Mouse (Mus musculus) heart, postnatal 25 days (tissue): ENCODE results near the gene Mpc1. TPM values are rescaled to one million over a fixed set of nuclear protein-coding genes. Genes with fewer than 3 reads are reported as not detected.
"Not testable (repeated sequence)": the region's sequence is repeated elsewhere in the genome, so short reads cannot be mapped to it uniquely, and the experiment has no call there.

Source experiments
- DNase-seq: peaks from one replicate; pipeline ENCODE4 v3.0.0; 2022; ENCODE audit warnings: low spot score
- intact Hi-C: fragments of 180-260 bp; cut with DNase I; formaldehyde crosslinking; loops from one replicate; pipeline ENCODE4 v1.15.1; 2025
- total RNA-seq, 2 experiments: library from RNA; stranded (reverse); gene quantifications; 2 replicates each; pipeline ENCODE4 v1.2.3; 2021

Gene Mpc1
- 100 to 1,000 TPM; 784 to 801 TPM for total RNA-seq

- intact Hi-C loops: loop anchor here (2.0 kb wide), 1 partner anchor 28 kb away; the partner anchor contains the start of gene Sft2d1
- DNase-seq: peak; percentile 81
Measured at GRCm38 (mm10) chr17:8282821-8283525, at the start of gene Mpc1. Gene Mpc1 (plus strand): TSS chr17:8282904.

DNA sequence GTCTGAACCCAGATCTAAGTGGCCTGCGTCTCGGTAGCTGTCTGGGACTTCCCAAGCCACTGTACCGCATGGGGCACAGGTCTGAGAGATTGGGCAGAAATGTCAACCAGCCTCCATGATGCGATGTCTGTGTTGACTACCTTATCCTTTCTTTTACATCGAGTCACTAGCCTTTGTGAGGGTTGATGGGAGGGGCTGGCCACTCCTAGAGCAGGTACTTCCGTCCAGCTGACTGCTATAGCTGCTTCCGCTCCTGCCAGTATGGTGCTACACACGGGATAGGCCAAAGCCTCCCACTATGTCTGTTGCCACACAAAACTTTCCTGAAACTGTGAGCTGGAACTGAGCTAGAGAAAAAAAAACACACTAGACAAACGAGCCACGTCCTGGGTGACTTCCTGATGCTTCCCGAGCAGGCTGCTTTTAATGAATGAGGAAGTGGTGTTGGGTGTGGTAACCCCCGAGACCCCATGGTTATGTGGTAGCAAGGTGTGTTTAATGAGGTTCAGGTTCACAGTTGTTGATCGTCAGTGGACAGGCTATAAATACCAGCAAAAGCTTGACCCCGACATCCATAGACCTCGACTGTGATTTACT is 49.0 kb upstream of the Mpc1 start:
- intact Hi-C loops: no loop called here
- no peak for DNase-seq

DNA sequence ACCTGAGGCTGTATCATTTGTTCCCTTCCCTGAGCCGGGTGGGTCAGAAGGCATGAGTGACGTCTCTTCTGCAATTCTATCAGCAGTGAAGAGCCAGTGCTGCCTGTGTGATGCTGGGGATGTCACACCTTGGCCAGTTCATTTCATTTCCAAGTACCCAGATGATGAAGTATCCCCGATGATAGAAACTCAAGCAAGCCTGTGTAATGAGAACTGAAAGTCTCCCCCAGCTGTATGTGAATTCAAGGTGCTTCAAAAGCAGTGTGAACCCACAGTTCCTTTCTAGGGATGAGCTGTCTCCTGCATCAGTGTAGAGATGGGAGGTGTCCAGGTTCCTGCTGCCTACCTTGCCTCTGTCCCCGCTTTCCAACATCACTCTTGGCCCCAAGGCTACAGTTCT is 48.2 kb upstream of the Mpc1 start:
- no peak for DNase-seq
- intact Hi-C loops: no loop called here

DNA sequence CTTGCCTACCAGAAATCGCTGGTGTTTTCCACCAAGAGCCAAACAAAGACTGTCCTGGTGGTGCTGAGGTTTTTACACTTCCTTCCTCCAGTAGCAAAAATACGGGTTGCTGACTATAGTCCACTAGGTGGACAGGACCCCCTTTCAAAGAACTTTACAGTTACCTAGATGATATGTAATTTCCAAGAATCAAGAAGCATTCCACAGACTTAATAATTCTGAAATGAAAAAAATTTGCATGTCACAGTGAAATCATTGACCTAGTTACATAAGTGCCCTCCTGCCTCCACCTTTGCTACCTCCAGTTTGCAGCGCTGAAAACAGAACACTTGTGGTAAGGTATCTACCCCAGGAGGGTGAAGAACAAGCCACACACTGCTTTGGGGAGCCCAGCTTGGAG is 47.0 kb upstream of the Mpc1 start, which contains the start of gene Ccr6:
Ccr6 (plus strand) TSS at position 301 of the 400 bp plus-strand sequence.
- no peak for DNase-seq
- intact Hi-C loops: no loop called here

DNA sequence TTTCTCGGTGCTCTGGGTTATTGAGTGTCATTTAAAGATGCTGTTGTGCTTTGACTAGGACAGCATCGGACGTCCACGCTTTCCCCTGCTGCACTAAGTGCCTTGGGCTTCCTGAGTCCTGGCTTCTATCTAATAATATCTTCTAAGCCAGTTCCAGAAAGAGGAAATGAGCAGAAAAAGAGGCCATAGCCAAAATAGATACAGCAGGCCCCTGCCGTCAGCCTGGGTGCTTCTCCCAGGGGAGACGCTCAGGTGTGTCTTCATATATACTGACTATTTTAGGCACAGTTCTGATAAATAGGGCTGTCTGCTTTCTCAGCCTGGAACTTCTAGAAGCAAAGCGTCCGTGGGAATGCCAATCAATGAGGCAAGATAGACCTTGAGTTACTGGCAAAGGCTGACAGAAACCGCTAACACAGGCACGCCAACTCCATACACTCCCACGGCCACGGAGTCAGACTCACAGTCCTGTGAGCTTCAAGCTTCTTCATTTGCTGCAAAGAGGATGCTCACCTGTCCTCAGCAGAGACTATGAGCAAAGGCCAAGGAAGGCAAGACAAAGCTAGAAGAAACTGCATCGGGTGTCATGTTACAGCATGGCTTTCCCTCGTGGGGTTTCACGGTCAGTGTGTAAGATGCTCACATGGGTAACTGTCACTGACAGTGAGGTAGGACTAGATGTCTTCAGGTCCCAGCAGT is 44.5 kb upstream of the Mpc1 start:
- intact Hi-C loops: no loop called here
- DNase-seq: no peak

DNA sequence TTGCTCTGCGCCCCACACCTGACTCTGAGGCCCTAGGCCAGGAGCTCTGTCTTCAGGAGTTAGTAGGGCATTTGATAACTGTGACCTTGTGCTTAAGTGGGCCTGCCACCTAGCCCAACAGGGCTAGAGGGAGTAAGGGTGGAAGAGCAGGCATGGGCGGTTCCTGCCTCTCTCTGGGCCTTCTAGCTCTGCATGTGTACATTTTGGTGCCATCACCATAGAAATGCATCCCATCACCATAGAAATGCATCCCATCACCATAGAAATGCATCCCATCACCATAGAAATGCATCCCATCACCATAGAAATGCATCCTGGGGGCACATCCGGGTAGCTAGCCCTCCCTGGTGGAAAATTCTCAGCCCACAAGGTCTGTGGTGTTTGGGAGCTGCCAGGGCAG is 43.1 kb upstream of the Mpc1 start:
- DNase-seq: no peak
- intact Hi-C loops: no loop called here

DNA sequence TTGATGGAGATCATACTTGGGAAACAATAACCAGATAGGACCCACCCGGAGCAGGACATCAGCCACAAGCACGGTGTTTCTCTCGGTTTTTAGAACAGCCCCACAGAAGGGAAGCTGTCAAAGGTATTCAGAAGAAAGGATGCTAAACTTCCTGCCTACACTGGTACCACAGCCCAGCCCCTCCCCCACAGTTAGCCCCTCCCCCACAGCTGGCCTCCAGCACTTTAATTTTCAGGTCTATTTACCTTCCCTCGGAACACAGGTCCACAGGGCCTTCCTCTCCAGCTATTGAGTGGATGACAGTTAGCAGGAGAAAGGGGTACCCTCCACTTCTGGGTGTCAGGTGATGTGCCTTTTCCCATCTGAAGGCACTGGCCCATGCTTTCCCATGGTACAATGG is 42.2 kb upstream of the Mpc1 start:
- intact Hi-C loops: no loop called here
- no peak for DNase-seq

DNA sequence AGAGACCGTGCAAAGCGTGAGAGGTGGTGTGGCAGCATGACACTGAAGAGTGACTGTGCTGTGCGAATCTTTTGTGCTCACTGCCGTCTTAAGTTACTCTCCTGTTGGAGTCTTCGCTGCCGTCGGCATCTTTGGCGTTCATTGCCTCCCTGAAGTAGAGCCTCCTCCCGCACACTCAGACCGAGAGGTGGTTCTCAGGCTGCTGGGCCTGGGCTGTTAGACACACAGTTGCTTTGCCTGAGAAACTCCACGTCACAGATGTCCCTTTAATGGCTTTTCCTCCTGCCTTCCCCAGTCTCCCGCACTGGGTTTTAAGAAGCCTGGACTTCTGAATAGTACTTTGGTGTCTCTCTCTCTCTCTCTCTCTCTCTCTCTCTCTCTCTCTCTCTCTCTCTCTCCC is 41.1 kb upstream of the Mpc1 start:
- DNase-seq: no peak
- intact Hi-C loops: no loop called here

GRCm38 (mm10) chr17:8242186-8242585 is 40.5 kb upstream of the Mpc1 start:
- intact Hi-C loops: no loop called here
- DNase-seq: no peak

- intact Hi-C loops: no loop called here
- no peak for DNase-seq
Measured at GRCm38 (mm10) chr17:8244124-8244523, 38.6 kb upstream of the Mpc1 start.

DNA sequence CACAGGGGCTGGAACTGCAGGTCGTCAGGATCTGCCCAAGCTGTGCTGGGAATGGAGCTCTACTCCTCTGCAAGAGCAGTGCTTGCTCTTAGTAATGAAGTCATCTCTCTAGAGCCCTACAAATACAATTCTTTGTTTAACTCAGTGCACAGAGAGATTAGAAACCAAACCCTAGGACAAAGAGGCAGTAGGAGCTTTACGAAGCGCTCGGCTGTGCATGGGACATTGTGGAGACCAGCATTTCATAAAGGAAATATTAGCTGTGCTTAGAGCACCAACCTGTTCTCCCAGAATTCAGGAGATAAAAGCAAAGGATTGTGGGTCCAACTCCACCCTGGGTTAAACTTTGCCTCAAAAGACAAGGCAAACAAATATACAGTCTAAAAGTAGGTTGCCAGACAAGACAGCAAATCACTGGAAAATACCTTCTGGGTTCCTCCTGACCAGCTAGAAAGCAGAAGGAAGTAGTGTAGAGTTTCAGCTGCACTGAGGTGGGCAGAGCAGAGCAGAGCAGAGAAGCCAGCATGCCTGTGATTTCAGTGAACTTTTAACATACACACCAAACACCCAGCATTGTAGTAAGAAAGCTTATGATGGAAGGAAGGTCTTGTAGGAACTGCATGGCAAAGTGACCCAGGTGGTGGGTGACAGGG is 36.5 kb upstream of the Mpc1 start:
- DNase-seq: no peak
- intact Hi-C loops: no loop called here

DNA sequence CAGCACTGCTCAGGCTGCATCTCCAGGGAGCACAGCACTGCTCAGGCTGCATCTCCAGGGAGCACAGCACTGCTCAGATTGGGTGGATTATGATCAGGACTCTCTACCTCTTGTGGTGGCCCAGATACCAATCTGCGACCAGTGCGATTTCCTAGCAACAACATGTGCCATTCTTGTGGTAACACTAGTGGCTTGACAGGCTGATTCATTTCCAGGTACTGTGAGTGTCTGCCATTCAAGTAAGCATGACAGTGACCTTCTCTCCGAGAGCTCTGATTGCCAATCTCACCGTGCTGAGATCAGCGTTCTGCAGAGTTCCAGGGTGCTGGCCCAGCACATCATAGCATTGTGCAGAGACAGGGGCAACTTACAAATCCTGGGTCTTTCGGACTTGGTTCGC is 31.0 kb upstream of the Mpc1 start:
- no peak for DNase-seq
- intact Hi-C loops: no loop called here

DNA sequence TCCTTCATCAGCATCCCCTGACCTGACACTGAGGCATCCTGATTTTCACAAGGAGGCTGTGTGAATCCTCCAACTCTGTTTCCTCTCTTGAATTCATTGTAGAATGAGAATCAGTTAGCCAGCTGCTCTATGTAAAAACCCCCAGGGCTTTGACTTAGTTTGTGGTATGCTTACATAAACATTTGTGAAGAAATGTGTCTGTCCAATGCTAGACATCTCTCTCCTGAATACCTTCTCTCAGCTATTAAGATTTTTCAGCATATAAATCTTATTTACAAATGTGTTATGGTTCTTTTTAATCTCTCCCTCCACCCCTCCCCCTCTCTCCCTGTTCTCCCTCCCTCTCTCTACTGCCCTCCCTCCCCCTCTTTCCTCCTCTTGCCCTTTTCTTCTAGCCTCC is 28.4 kb upstream of the Mpc1 start:
- no peak for DNase-seq
- intact Hi-C loops: no loop called here

DNA sequence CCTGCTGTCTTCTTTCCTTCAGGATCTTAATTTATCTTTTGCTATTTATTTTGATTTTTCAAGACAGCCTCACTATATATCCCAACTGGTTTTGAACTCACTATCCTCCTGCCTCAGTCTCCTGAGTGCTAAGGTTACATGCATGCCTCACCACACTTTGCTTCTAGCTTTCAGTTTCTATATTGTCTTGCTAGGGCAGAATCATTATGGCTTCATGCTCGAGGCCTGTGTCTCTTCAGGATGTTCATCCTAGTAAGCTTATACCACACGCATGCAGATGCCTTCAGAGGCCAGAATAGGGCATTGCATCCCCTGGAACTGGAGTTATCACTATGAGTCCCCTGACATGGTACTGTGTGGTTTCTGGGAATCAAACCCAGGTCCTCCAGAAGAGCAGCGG is 27.8 kb upstream of the Mpc1 start:
- intact Hi-C loops: no loop called here
- DNase-seq: no peak

DNA sequence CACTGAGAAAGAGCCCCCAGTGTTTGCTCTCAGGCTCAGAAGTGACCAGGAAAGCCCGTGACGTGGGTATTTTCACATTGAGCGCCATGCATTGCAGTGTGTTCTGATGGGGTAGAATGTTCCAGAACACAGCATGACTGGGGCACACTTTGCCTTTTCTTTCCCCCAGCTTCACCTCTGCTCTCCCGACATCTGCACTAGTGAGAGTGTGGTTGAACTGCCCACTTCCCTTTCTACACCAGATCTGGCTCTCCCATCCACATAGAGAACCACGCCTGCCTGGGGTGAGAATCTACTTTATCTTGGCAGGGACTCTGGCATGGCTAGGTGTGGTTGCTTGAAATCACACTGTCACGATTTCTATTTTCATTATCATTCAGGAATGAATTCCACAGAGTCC is 27.1 kb upstream of the Mpc1 start:
- no peak for DNase-seq
- intact Hi-C loops: no loop called here

- DNase-seq: no peak
- intact Hi-C loops: no loop called here
Measured at GRCm38 (mm10) chr17:8256982-8257381, 25.7 kb upstream of the Mpc1 start.

DNA sequence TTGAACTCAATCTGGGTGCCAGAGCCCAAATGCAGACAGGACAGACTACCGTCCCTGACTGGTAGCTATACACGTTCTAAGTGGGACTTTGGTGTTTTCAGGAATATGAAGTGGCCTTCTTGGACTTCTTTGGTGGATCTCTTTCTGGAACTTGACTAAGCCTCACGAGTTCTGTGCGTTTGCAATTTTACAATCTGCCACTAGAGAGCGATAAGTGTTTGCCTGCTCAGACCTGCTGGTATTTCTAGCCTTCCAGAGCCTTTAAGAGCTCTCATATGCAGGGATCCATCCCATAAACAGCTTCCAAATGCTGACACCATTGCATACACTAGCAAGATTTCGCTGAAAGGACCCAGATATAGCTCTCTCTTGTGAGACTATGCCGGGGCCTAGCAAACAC is 18.1 kb upstream of the Mpc1 start:
- DNase-seq: not testable (repeated sequence)
- intact Hi-C loops: loop anchor here (1.0 kb wide), 1 partner anchor 108 kb away; no protein-coding TSS in a partner anchor

DNA sequence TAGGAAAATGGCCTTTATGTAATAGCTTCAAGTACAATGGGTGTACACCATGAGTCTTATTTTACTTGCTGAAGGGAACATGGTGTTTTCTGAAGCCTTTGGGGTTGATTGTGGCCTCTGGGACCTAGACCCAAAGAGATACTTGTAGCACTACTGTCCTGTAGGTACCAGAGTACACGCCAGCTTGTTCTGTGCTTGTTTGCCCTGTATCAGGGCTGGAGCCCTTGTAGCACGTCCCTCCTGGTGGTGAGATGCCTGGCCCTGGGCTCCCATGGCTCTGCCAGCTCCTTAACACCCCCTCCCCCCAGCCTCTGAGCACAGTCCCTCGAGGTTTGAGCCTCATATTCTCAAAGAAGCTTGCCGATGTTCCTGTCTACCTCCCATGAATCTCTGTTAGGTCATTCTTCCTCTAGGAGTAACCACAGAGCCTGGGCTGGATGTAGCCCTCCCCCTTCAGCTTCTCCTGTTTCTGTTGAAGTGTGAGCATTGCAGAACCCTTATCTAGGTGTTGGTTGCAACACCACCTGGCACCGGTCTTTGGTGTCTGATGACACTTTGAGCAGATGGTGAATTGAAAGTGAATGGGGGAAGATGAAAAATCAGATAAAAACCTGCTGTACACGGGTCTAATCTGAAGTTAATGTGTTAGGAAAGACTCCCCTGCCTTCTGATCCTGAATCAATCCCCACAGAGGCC is 10.5 kb upstream of the Mpc1 start:
- intact Hi-C loops: no loop called here
- DNase-seq: no peak

DNA sequence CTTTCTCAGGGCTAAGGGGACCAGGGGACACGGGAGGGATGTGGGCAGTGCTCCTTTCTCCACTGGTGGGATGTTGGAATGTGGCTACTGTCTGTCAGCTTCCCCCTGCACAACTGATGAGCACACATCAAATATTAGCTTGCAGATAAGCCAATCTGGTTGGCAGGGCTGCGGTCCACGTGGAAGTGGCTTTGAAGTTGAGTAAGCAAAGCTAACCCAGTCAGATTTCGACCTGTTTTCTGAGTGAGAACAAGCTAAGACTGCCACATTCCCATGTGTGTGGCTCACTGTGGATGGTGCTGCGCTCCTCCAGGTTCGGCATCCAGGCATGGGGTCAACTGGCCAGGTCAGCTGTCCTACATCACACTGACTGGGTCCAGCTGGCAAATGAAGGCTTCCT is 9.8 kb upstream of the Mpc1 start:
- intact Hi-C loops: no loop called here
- DNase-seq: no peak

GRCm38 (mm10) chr17:8276071-8276470 is 6.6 kb upstream of the Mpc1 start:
- no peak for DNase-seq
- intact Hi-C loops: no loop called here
